12 mouse cellular contexts compared by ENCODE assay signal in genomic region chr6:32801776-32802175, GRCm38 (mm10).
DNase-seq lines count a peak whose midpoint lies in the region.
"Had no signal": no experiment of that assay in that cellular context is flagged by ENCODE, and none has a peak within 500 bp of the region (broad histone marks: within the 10 kb centered on the region; RNA-seq: fewer than 3 reads in every experiment).

No protein-coding gene starts in this region.

- DNase-seq in adrenal gland, adult 2 months = peak; percentile 79
- DNase-seq in adrenal gland, postnatal 4 days (ENCODE audit: low spot score in 2 of 2) = no peak
- DNase-seq in heart, adult 8-10 months (ENCODE audit: low spot score) = peak; percentile 34
- no peak for DNase-seq in heart, postnatal 25 days (ENCODE audit: low spot score)
- DNase-seq in adrenal gland, postnatal 10 days = peak; percentile 31
- DNase-seq in heart, postnatal 10 days = peak; percentile 32
- no peak for DNase-seq in lung, postnatal 25 days (ENCODE audit: low spot score)
- DNase-seq: kidney, adult 11 months; lung, adult 18-20 months; lung, postnatal 14 days; right cerebral cortex, postnatal 25 days; thymus, postnatal 25 days had no signal

- intact Hi-C loops in heart, postnatal 25 days (cut with DNase I) = no loop called here
- intact Hi-C loops in heart, postnatal 10 days (cut with DNase I) = no loop called here

Comparison
In these comparisons a context has a peak if more than half of its experiments do, and no peak if none do; other contexts are left out.
1. DNase-seq: peak in adrenal gland, adult 2 months (single experiment), heart, adult 8-10 months (single experiment), adrenal gland, postnatal 10 days (single experiment) and heart, postnatal 10 days (2 of 2); none in adrenal gland, postnatal 4 days (0 of 2), heart, postnatal 25 days (single experiment) and lung, postnatal 25 days (single experiment).